In the genomic region with DNA sequence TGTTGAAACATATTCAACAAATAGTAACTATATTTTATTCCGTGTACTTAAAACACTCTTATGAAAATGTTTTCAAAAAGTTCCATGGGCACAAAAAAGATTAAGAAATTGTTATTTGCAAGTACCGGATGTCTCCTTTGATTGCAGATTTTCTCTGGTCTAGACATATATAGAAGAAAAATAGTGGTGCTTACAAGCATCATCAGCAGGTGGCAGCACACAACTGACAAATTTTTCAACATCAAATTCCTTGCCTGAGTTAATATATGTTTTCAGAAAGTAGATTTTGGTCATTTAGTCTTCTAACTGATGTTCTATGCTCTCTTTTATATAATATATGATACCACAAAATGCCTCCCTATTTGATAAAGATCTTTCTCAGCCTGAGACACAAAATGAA, we compare ENCODE assay signal across 8 mouse cellular contexts. TPM values are rescaled to one million over a fixed set of nuclear protein-coding genes. Genes with fewer than 3 reads are reported as not detected.
DNase-seq lines count a peak whose midpoint lies in the region; ATAC-seq lines count a peak whose summit lies in the region.

No protein-coding gene starts in this region.

- DNase-seq in hindbrain, embryonic 14.5 days (ENCODE audit: low spot score) = peak; percentile 82
- DNase-seq in CD4-positive, CD25-positive, alpha-beta regulatory T cell, adult 2 months (ENCODE audit: low read depth, low spot score) = peak; percentile 86
- peak; percentile 27 for DNase-seq in embryonic facial prominence, embryonic 10.5 days (ENCODE audit: low spot score)
- peak; percentile 66 to 70 for DNase-seq in layer of hippocampus, postnatal 10 days (ENCODE audit: low spot score in 2 of 2)
- DNase-seq in mesoderm, embryonic 11.5 days (ENCODE audit: low read depth, low spot score) = peak; percentile 37
- no peak for DNase-seq in spleen, postnatal 36 days (ENCODE audit: low spot score in 2 of 2)

- ATAC-seq in hindbrain, embryonic 14.5 days (ENCODE audit: low FRiP score) = no peak
- no peak for ATAC-seq in hindbrain, embryonic 12.5 days (ENCODE audit: low FRiP score)
- ATAC-seq in activated CD4-positive, CD25-positive, alpha-beta regulatory T cell, adult 4 months = peak; percentile 92

- WGBS in hindbrain, embryonic 14.5 days = 42% methylated on average over 2 of the region's 2 CpGs
- WGBS in hindbrain, embryonic 12.5 days = 31% methylated on average over 2 of the region's 2 CpGs
- WGBS in embryonic facial prominence, embryonic 10.5 days = 33% methylated on average over 2 of the region's 2 CpGs

- no peak overlapping the region for H3K9ac ChIP-seq in hindbrain, embryonic 14.5 days
- no peak overlapping the region for H3K9ac ChIP-seq in hindbrain, embryonic 12.5 days

- no peaks in the 10 kb centered on the region for H3K4me1 ChIP-seq in hindbrain, embryonic 14.5 days (replicated peaks; ENCODE audit: control insufficient read depth, insufficient read depth, low read length)
- H3K4me1 ChIP-seq in hindbrain, embryonic 12.5 days = no peaks in the 10 kb centered on the region
- H3K4me1 ChIP-seq in embryonic facial prominence, embryonic 10.5 days = no peaks in the 10 kb centered on the region

- H3K4me3 ChIP-seq in hindbrain, embryonic 14.5 days (replicated peaks; ENCODE audit: low read length) = no peak overlapping the region
- no peak overlapping the region for H3K4me3 ChIP-seq in hindbrain, embryonic 12.5 days
- no peak overlapping the region for H3K4me3 ChIP-seq in embryonic facial prominence, embryonic 10.5 days

- no peaks in the 10 kb centered on the region for H3K27me3 ChIP-seq in hindbrain, embryonic 14.5 days (ENCODE audit: control insufficient read depth, insufficient read depth, low read length)
- no peaks in the 10 kb centered on the region for H3K27me3 ChIP-seq in hindbrain, embryonic 12.5 days
- H3K27me3 ChIP-seq in embryonic facial prominence, embryonic 10.5 days (replicated peaks; ENCODE audit: low read depth, poor library complexity, severe bottlenecking) = no peaks in the 10 kb centered on the region

- H3K9me3 ChIP-seq in hindbrain, embryonic 14.5 days (ENCODE audit: control insufficient read depth, low read length) = no peaks in the 10 kb centered on the region
- H3K9me3 ChIP-seq in hindbrain, embryonic 12.5 days (replicated peaks) = no peaks in the 10 kb centered on the region
- H3K9me3 ChIP-seq in embryonic facial prominence, embryonic 10.5 days = no peaks in the 10 kb centered on the region

- H3K4me2 ChIP-seq in hindbrain, embryonic 14.5 days (replicated peaks) = no peak overlapping the region
- no peak overlapping the region for H3K4me2 ChIP-seq in hindbrain, embryonic 12.5 days (replicated peaks)

- H3K36me3 ChIP-seq in hindbrain, embryonic 14.5 days (replicated peaks; ENCODE audit: control insufficient read depth, insufficient read depth) = no peaks in the 10 kb centered on the region
- no peaks in the 10 kb centered on the region for H3K36me3 ChIP-seq in hindbrain, embryonic 12.5 days
- no peaks in the 10 kb centered on the region for H3K36me3 ChIP-seq in embryonic facial prominence, embryonic 10.5 days (replicated peaks)

- H3K27ac ChIP-seq in hindbrain, embryonic 14.5 days = no peak overlapping the region
- H3K27ac ChIP-seq in hindbrain, embryonic 12.5 days = no peak overlapping the region
- H3K27ac ChIP-seq in embryonic facial prominence, embryonic 10.5 days (replicated peaks) = no peak overlapping the region

RNA-seq across cellular contexts. Expression of a gene that starts 41.0 kb away (rescaled TPM):
- polyA plus RNA-seq in hindbrain, embryonic 14.5 days (2014; fragmentation: Nextera tagmentation; extraction: Ambion mirVana) = 11.7 and 12.8 TPM in 2 replicates
- 9.4 and 10.1 TPM in 2 replicates for polyA plus RNA-seq in hindbrain, embryonic 12.5 days (2016; fragmentation: Nextera tagmentation; extraction: Ambion mirVana)
- polyA plus RNA-seq in activated CD4-positive, CD25-positive, alpha-beta regulatory T cell, adult 4 months (2017; shearing (Covaris generic)) = 10 to 100 TPM; 24.3 to 27.7 TPM
- 8.9 and 10.4 TPM in 2 replicates for polyA plus RNA-seq in embryonic facial prominence, embryonic 10.5 days (2016; fragmentation: Nextera tagmentation; extraction: Ambion mirVana)
- total RNA-seq in layer of hippocampus, postnatal 10 days (2021) = 10 to 100 TPM; 12.4 to 13.1 TPM

Comparison
In these comparisons a context has a peak if more than half of its experiments do, and no peak if none do; other contexts are left out.
1. DNase-seq: peak in hindbrain, embryonic 14.5 days (single experiment), CD4-positive, CD25-positive, alpha-beta regulatory T cell, adult 2 months (single experiment), embryonic facial prominence, embryonic 10.5 days (single experiment), layer of hippocampus, postnatal 10 days (2 of 2) and mesoderm, embryonic 11.5 days (single experiment); none in spleen, postnatal 36 days (0 of 2).